Mouse (Mus musculus): ENCODE data around the gene Zbp1.

GRCm38 (mm10) chr2:173266349-173267112 lies 47.8 kb upstream of the Zbp1 start:
- TF ChIP-seq CTCF (IDR thresholded peaks at IDR 0.05; ENCODE audit: control insufficient read depth, insufficient read depth, insufficient read length): no peak
- no peak for TF ChIP-seq MAX (IDR thresholded peaks at IDR 0.05)
- TF ChIP-seq USF1 (IDR thresholded peaks at IDR 0.05; ENCODE audit: low read depth): no peak

Data from C2C12 (cell line).